Mouse (Mus musculus) liver, embryonic 15.5 days (tissue): ENCODE measurements around the gene Ppme1. TPM values are rescaled to one million over a fixed set of nuclear protein-coding genes. Genes with fewer than 3 reads are reported as not detected.

Source experiments
- ATAC-seq: fragments of 200-750 bp; cut with Nextera tagmentation; 2 replicates; pipeline ENCODE4 v1.8.0; 2017; ENCODE audit warnings: moderate number of reproducible peaks, mild to moderate bottlenecking, moderate library complexity; ENCODE audit not compliant: insufficient read depth
- H3K27ac ChIP-seq: fragments of 300-500 bp; sonication (generic); replicated peaks from 2 replicates; pipeline ENCODE4 v1.5.1; 2015; ENCODE audit warnings: mild to moderate bottlenecking, inconsistent platforms
- H3K27me3 ChIP-seq: fragments of 300-500 bp; sonication (generic); 2 replicates; pipeline ENCODE4 v1.6.1; 2015; ENCODE audit warnings: mild to moderate bottlenecking, inconsistent platforms
- H3K36me3 ChIP-seq: fragments of 300-500 bp; sonication (generic); replicated peaks from 2 replicates; pipeline ENCODE4 v1.6.1; 2015; ENCODE audit warnings: moderate library complexity, mild to moderate bottlenecking, inconsistent platforms
- H3K4me1 ChIP-seq: fragments of 300-500 bp; sonication (generic); replicated peaks from 2 replicates; pipeline ENCODE4 v1.6.1; 2015; ENCODE audit warnings: inconsistent platforms
- H3K4me2 ChIP-seq: fragments of 300-500 bp; sonication (generic); 2 replicates; pipeline ENCODE4 v1.6.1; 2015; ENCODE audit warnings: moderate library complexity, mild to moderate bottlenecking, inconsistent platforms
- H3K4me3 ChIP-seq: fragments of 300-500 bp; sonication (generic); replicated peaks from 2 replicates; pipeline ENCODE4 v1.5.1; 2015; ENCODE audit warnings: mild to moderate bottlenecking, inconsistent platforms
- H3K9ac ChIP-seq: fragments of 300-500 bp; sonication (generic); 2 replicates; pipeline ENCODE4 v1.6.1; 2015; ENCODE audit warnings: moderate library complexity, mild to moderate bottlenecking, inconsistent platforms
- H3K9me3 ChIP-seq: fragments of 300-500 bp; sonication (generic); replicated peaks from 2 replicates; pipeline ENCODE4 v1.6.1; 2016; ENCODE audit warnings: inconsistent platforms
- WGBS: fragments of 180-500 bp; shearing (Covaris S2); methylation state at CpG from one replicate; pipeline ENCODE4 v1.1.7; 2015; ENCODE audit warnings: mixed read lengths; ENCODE audit not compliant: insufficient replicate concordance; 5-methylcytosine and 5-hydroxymethylcytosine counted together
- polyA plus RNA-seq: library from polyadenylated mRNA; unstranded; fragments of >200 nt; fragmentation: Nextera tagmentation; extraction: Ambion mirVana; gene quantifications from 2 replicates; pipeline ENCODE4 v1.2.1, GENCODE M21; 2015

Gene Ppme1
- polyA plus RNA-seq, 1 experiment from 2014 or later, result 24.1 TPM

- Histone ChIP-seq H3K9me3 (no peaks in the 10 kb centered on the region), H3K4me3 (no peak overlapping the region), H3K27me3 (no peaks in the 10 kb centered on the region), H3K4me2 (no peak overlapping the region), H3K4me1 (peaks cover 3% of the 10 kb centered on the region), H3K36me3 (peaks cover 76% of the 10 kb centered on the region), H3K9ac (no peak overlapping the region), H3K27ac (no peak overlapping the region)
- 60% methylated on average over 2 of the region's 2 CpGs for WGBS
- ATAC-seq, result no peak
Observed at GRCm38 (mm10) chr7:100378257-100378656, 6.2 kb upstream of the Ppme1 start.

- H3K4me2 ChIP-seq, result peak overlapping the region; percentile 86
Observed at GRCm38 (mm10) chr7:100372452-100372980, 409 bp upstream of the Ppme1 start.

GRCm38 (mm10) chr7:100364888-100365287 is 7.2 kb downstream of the Ppme1 start:
- Histone ChIP-seq H3K27ac (no peak overlapping the region), H3K36me3 (no peaks in the 10 kb centered on the region), H3K4me1 (peaks cover 18% of the 10 kb centered on the region; the same call in 1 of the 2 replicates), H3K27me3 (no peaks in the 10 kb centered on the region), H3K4me3 (no peak overlapping the region), H3K4me2 (no peak overlapping the region), H3K9ac (no peak overlapping the region), H3K9me3 (no peaks in the 10 kb centered on the region)
- no peak for ATAC-seq
- WGBS, result 47% methylated on average over 6 of the region's 6 CpGs

More at GRCm38 (mm10) chr7:100372452-100372980, 409 bp upstream of the Ppme1 start:
- no peak for ATAC-seq
- Histone ChIP-seq H3K9ac (peak overlapping the region; percentile 80), H3K36me3 (peaks cover 27% of the 10 kb centered on the region), H3K4me1 (peaks cover 26% of the 10 kb centered on the region), H3K27me3 (no peaks in the 10 kb centered on the region), H3K27ac (peak overlapping the region; percentile 94), H3K9me3 (no peaks in the 10 kb centered on the region), H3K4me3 (peak overlapping the region; percentile 81)
- 5% methylated on average over 17 of the region's 17 CpGs for WGBS

GRCm38 (mm10) chr7:100363162-100363561 is 8.9 kb downstream of the Ppme1 start:
- no peak for ATAC-seq
- Histone ChIP-seq H3K27me3 (no peaks in the 10 kb centered on the region), H3K4me2 (no peak overlapping the region), H3K4me1 (peaks cover 11% of the 10 kb centered on the region; the same call in 1 of the 2 replicates), H3K9ac (no peak overlapping the region), H3K27ac (no peak overlapping the region), H3K9me3 (no peaks in the 10 kb centered on the region), H3K36me3 (no peaks in the 10 kb centered on the region), H3K4me3 (no peak overlapping the region)
- 67% methylated on average over 2 of the region's 2 CpGs for WGBS

GRCm38 (mm10) chr7:100357856-100358255 is 14.3 kb downstream of the Ppme1 start:
- Histone ChIP-seq H3K27ac (no peak overlapping the region), H3K27me3 (no peaks in the 10 kb centered on the region), H3K4me3 (no peak overlapping the region), H3K36me3 (0 out of 2 replicates have a peak, but pooled peaks cover 3% of the 10 kb centered on the region), H3K9me3 (no peaks in the 10 kb centered on the region), H3K9ac (no peak overlapping the region), H3K4me1 (no peaks in the 10 kb centered on the region), H3K4me2 (no peak overlapping the region)
- ATAC-seq, result no peak

GRCm38 (mm10) chr7:100356768-100357167 is 15.3 kb downstream of the Ppme1 start:
- Histone ChIP-seq H3K4me3 (no peak overlapping the region), H3K4me2 (no peak overlapping the region), H3K36me3 (0 out of 2 replicates have a peak, but pooled peaks cover 3% of the 10 kb centered on the region), H3K27me3 (no peaks in the 10 kb centered on the region), H3K9ac (no peak overlapping the region), H3K4me1 (no peaks in the 10 kb centered on the region), H3K9me3 (no peaks in the 10 kb centered on the region), H3K27ac (no peak overlapping the region)
- ATAC-seq, result no peak
- 82% methylated on average over 1 of the region's 1 CpGs for WGBS

GRCm38 (mm10) chr7:100356324-100356723 is 15.8 kb downstream of the Ppme1 start:
- no peak overlapping the region for H3K27ac ChIP-seq
- H3K9me3 ChIP-seq, result no peaks in the 10 kb centered on the region
- H3K36me3 ChIP-seq, result peaks cover 5% of the 10 kb centered on the region; the same call in 1 of the 2 replicates
- no peak overlapping the region for H3K4me2 ChIP-seq
- H3K4me1 ChIP-seq, result no peaks in the 10 kb centered on the region
- WGBS, result 84% methylated on average over 5 of the region's 5 CpGs
- no peak overlapping the region for H3K4me3 ChIP-seq
- no peak overlapping the region for H3K9ac ChIP-seq
- H3K27me3 ChIP-seq, result no peaks in the 10 kb centered on the region
- ATAC-seq, result no peak

GRCm38 (mm10) chr7:100354984-100355383 is 17.1 kb downstream of the Ppme1 start:
- no peak overlapping the region for H3K9ac ChIP-seq
- WGBS, result 74% methylated on average over 4 of the region's 4 CpGs
- no peak for ATAC-seq
- H3K4me1 ChIP-seq, result no peaks in the 10 kb centered on the region
- no peak overlapping the region for H3K27ac ChIP-seq
- no peaks in the 10 kb centered on the region for H3K27me3 ChIP-seq
- H3K36me3 ChIP-seq, result peaks cover 11% of the 10 kb centered on the region; the same call in 1 of the 2 replicates
- H3K4me2 ChIP-seq, result no peak overlapping the region
- no peaks in the 10 kb centered on the region for H3K9me3 ChIP-seq
- H3K4me3 ChIP-seq, result no peak overlapping the region

- no peaks in the 10 kb centered on the region for H3K9me3 ChIP-seq
- H3K27me3 ChIP-seq, result no peaks in the 10 kb centered on the region
- H3K4me3 ChIP-seq, result no peak overlapping the region
- no peak overlapping the region for H3K4me2 ChIP-seq
- H3K4me1 ChIP-seq, result no peaks in the 10 kb centered on the region
- 88% methylated on average over 2 of the region's 2 CpGs for WGBS
- ATAC-seq, result no peak
- H3K36me3 ChIP-seq, result peaks cover 80% of the 10 kb centered on the region
- no peak overlapping the region for H3K27ac ChIP-seq
- no peak overlapping the region for H3K9ac ChIP-seq
Observed at GRCm38 (mm10) chr7:100335921-100336320, 36.2 kb downstream of the Ppme1 start.

- H3K9me3 ChIP-seq, result no peaks in the 10 kb centered on the region
- no peaks in the 10 kb centered on the region for H3K4me1 ChIP-seq
- no peak for ATAC-seq
- no peaks in the 10 kb centered on the region for H3K27me3 ChIP-seq
- no peak overlapping the region for H3K4me2 ChIP-seq
- peaks cover 60% of the 10 kb centered on the region for H3K36me3 ChIP-seq
- H3K4me3 ChIP-seq, result no peak overlapping the region
- WGBS, result 54% methylated on average over 3 of the region's 3 CpGs
- H3K27ac ChIP-seq, result no peak overlapping the region
- no peak overlapping the region for H3K9ac ChIP-seq
Observed at GRCm38 (mm10) chr7:100331269-100331668, 40.8 kb downstream of the Ppme1 start.

GRCm38 (mm10) chr7:100328636-100329035 is 43.5 kb downstream of the Ppme1 start:
- H3K4me3 ChIP-seq, result no peak overlapping the region
- WGBS, result 76% methylated on average over 4 of the region's 4 CpGs
- H3K9ac ChIP-seq, result no peak overlapping the region
- no peaks in the 10 kb centered on the region for H3K9me3 ChIP-seq
- no peaks in the 10 kb centered on the region for H3K4me1 ChIP-seq
- no peaks in the 10 kb centered on the region for H3K27me3 ChIP-seq
- no peak overlapping the region for H3K27ac ChIP-seq
- H3K4me2 ChIP-seq, result no peak overlapping the region
- ATAC-seq, result no peak
- peaks cover 42% of the 10 kb centered on the region for H3K36me3 ChIP-seq

- WGBS, result 74% methylated on average over 7 of the region's 7 CpGs
- H3K36me3 ChIP-seq, result peaks cover 33% of the 10 kb centered on the region
- ATAC-seq, result no peak
Observed at GRCm38 (mm10) chr7:100327514-100327913, 44.6 kb downstream of the Ppme1 start.

More at GRCm38 (mm10) chr7:100327514-100327913, 44.6 kb downstream of the Ppme1 start:
- H3K4me3 ChIP-seq, result no peak overlapping the region
- H3K4me1 ChIP-seq, result no peaks in the 10 kb centered on the region
- H3K4me2 ChIP-seq, result no peak overlapping the region
- no peak overlapping the region for H3K27ac ChIP-seq
- no peaks in the 10 kb centered on the region for H3K9me3 ChIP-seq
- H3K27me3 ChIP-seq, result no peaks in the 10 kb centered on the region
- no peak overlapping the region for H3K9ac ChIP-seq
